Mouse (Mus musculus): ENCODE data around the gene Ccdc93.

Ccdc93 gene

GRCm38 (mm10) chr1:121430938-121431928 lies at the start of gene Ccdc93:
TSS of gene Ccdc93 (plus strand) at chr1:121431049.
- peak; percentile 96 for DNase-seq (ENCODE audit: low spot score)

- no peak for DNase-seq (ENCODE audit: low spot score)
Measured at GRCm38 (mm10) chr1:121381562-121381961, 49.3 kb upstream of the Ccdc93 start.

GRCm38 (mm10) chr1:121388312-121388711 lies 42.5 kb upstream of the Ccdc93 start:
- DNase-seq (ENCODE audit: low spot score): no peak

GRCm38 (mm10) chr1:121388732-121389131 lies 42.1 kb upstream of the Ccdc93 start:
- no peak for DNase-seq (ENCODE audit: low spot score)

- no peak for DNase-seq (ENCODE audit: low spot score)
Measured at GRCm38 (mm10) chr1:121389574-121389973, 41.3 kb upstream of the Ccdc93 start.

GRCm38 (mm10) chr1:121390003-121390402 lies 40.8 kb upstream of the Ccdc93 start:
- DNase-seq (ENCODE audit: low spot score): no peak

GRCm38 (mm10) chr1:121390421-121390820 lies 40.4 kb upstream of the Ccdc93 start:
- no peak for DNase-seq (ENCODE audit: low spot score)

- DNase-seq (ENCODE audit: low spot score): no peak
Measured at GRCm38 (mm10) chr1:121390855-121391254, 40.0 kb upstream of the Ccdc93 start.

GRCm38 (mm10) chr1:121393117-121393516 lies 37.7 kb upstream of the Ccdc93 start:
- DNase-seq (ENCODE audit: low spot score): no peak

- DNase-seq (ENCODE audit: low spot score): peak; percentile 47
Measured at GRCm38 (mm10) chr1:121394764-121395163, 36.1 kb upstream of the Ccdc93 start.

GRCm38 (mm10) chr1:121396501-121396900 lies 34.3 kb upstream of the Ccdc93 start:
- no peak for DNase-seq (ENCODE audit: low spot score)

GRCm38 (mm10) chr1:121398231-121398630 lies 32.6 kb upstream of the Ccdc93 start:
- DNase-seq (ENCODE audit: low spot score): no peak

GRCm38 (mm10) chr1:121398986-121399881 lies 31.6 kb upstream of the Ccdc93 start:
- peak; percentile 66 for DNase-seq (ENCODE audit: low spot score)

- DNase-seq (ENCODE audit: low spot score): peak; percentile 78
Measured at GRCm38 (mm10) chr1:121400243-121400642, 30.6 kb upstream of the Ccdc93 start.

- DNase-seq (ENCODE audit: low spot score): no peak
Measured at GRCm38 (mm10) chr1:121419084-121419483, 11.8 kb upstream of the Ccdc93 start.

GRCm38 (mm10) chr1:121419569-121420265 lies 11.1 kb upstream of the Ccdc93 start:
- DNase-seq (ENCODE audit: low spot score): no peak

- DNase-seq (ENCODE audit: low spot score): no peak
Measured at GRCm38 (mm10) chr1:121430183-121430937, 489 bp upstream of the Ccdc93 start.

GRCm38 (mm10) chr1:121435981-121436380 lies 5.1 kb downstream of the Ccdc93 start:
- DNase-seq (ENCODE audit: low spot score): no peak

GRCm38 (mm10) chr1:121440535-121441381 lies 9.9 kb downstream of the Ccdc93 start:
- peak; percentile 62 for DNase-seq (ENCODE audit: low spot score)

- DNase-seq (ENCODE audit: low spot score): no peak
Measured at GRCm38 (mm10) chr1:121444147-121444546, 13.3 kb downstream of the Ccdc93 start.
